Mouse (Mus musculus) MEL (cell line): ENCODE measurements around the gene Sp8. TPM values are rescaled to one million over a fixed set of nuclear protein-coding genes. Genes with fewer than 3 reads are reported as not detected.

Experiments used
- DNase-seq: peaks from one replicate; pipeline ENCODE4 v3.0.0; 2011; ENCODE audit warnings: low read depth, low spot score
- H3K27ac ChIP-seq: 2 replicates; pipeline ENCODE4 v1.5.1; 2012; ENCODE audit warnings: low read depth, mild to moderate bottlenecking, control low read depth, low read length, moderate library complexity; ENCODE audit not compliant: control insufficient read depth
- H3K27me3 ChIP-seq, 2 experiments: fragments of 150-350 bp in 1 of 2; sonication (generic) in 1 of 2; 2 replicates each; pipeline ENCODE4 v1.6.1; 2012; ENCODE audit warnings: low read length in 2 of 2, mild to moderate bottlenecking in 2 of 2, improper control_type of control experiment in 1 of 2, moderate library complexity in 1 of 2; ENCODE audit not compliant: insufficient read depth in 2 of 2, control insufficient read depth in 1 of 2
- H3K36me3 ChIP-seq, 2 experiments: 2 replicates each; pipeline ENCODE4 v1.6.1; 2012 to 2014; ENCODE audit warnings: low read length in 2 of 2, improper control_type of control experiment in 1 of 2, inconsistent platforms in 1 of 2, mild to moderate bottlenecking in 1 of 2; ENCODE audit not compliant: insufficient read depth in 2 of 2, control insufficient read depth in 1 of 2
- H3K4me1 ChIP-seq, 2 experiments: fragments of 150-350 bp in 1 of 2; sonication (generic) in 1 of 2; 2 replicates each; pipeline ENCODE4 v1.6.1; 2012; ENCODE audit warnings: low read length in 2 of 2, improper control_type of control experiment in 1 of 2, mild to moderate bottlenecking in 1 of 2; ENCODE audit not compliant: insufficient read depth in 2 of 2, control insufficient read depth in 1 of 2
- H3K4me3 ChIP-seq, 2 experiments: fragments of 150-350 bp in 1 of 2; sonication (generic) in 1 of 2; 2 replicates each; pipeline ENCODE4 v1.5.1; 2012; ENCODE audit warnings: low read depth in 2 of 2, low read length in 2 of 2, mild to moderate bottlenecking in 2 of 2, moderate library complexity in 2 of 2, control low read depth in 1 of 2, improper control_type of control experiment in 1 of 2; ENCODE audit not compliant: control insufficient read depth in 1 of 2, insufficient read depth in 1 of 2
- H3K79me2 ChIP-seq: 2 replicates; pipeline ENCODE4 v1.6.1; 2012; ENCODE audit warnings: mild to moderate bottlenecking, low read length, moderate library complexity; ENCODE audit not compliant: control insufficient read depth, poor library complexity, insufficient read depth
- H3K9ac ChIP-seq: 2 replicates; pipeline ENCODE4 v1.6.1; 2012; ENCODE audit warnings: low read depth, mild to moderate bottlenecking, control low read depth, low read length, moderate library complexity; ENCODE audit not compliant: control insufficient read depth, poor library complexity, severe bottlenecking
- H3K9me3 ChIP-seq: fragments of 150-350 bp; sonication (generic); replicated peaks from 2 replicates; pipeline ENCODE4 v1.6.1; 2012; ENCODE audit warnings: mild to moderate bottlenecking, low read length, improper control_type of control experiment, moderate library complexity; ENCODE audit not compliant: insufficient read depth
- CHD1 ChIP-seq: IDR thresholded peaks from 2 replicates; pipeline ENCODE4 v1.6.1; 2012; ENCODE audit warnings: low read depth, mild to moderate bottlenecking, inconsistent platforms, low read length, improper control_type of control experiment
- E2F4 ChIP-seq: IDR thresholded peaks from 2 replicates; pipeline ENCODE4 v1.6.1; 2011; ENCODE audit warnings: low read depth, low read length, improper control_type of control experiment, borderline replicate concordance
- ETS1 ChIP-seq: IDR thresholded peaks from 2 replicates; pipeline ENCODE4 v1.6.1; 2012; ENCODE audit warnings: low read depth, mild to moderate bottlenecking, inconsistent platforms, low read length, improper control_type of control experiment, moderate library complexity
- GABPA ChIP-seq: IDR thresholded peaks from 2 replicates; pipeline ENCODE4 v1.6.1; 2012; ENCODE audit warnings: low read depth, mild to moderate bottlenecking, inconsistent platforms, low read length, improper control_type of control experiment, moderate library complexity
- HCFC1 ChIP-seq: IDR thresholded peaks from 2 replicates; pipeline ENCODE4 v1.6.1; 2012; ENCODE audit warnings: low read depth, mild to moderate bottlenecking, inconsistent platforms, low read length, improper control_type of control experiment, moderate library complexity
- MEF2A ChIP-seq: IDR thresholded peaks from 2 replicates; pipeline ENCODE4 v1.6.1; 2014; ENCODE audit warnings: low read depth, mild to moderate bottlenecking, inconsistent platforms, low read length, improper control_type of control experiment; ENCODE audit not compliant: poor library complexity, insufficient replicate concordance, severe bottlenecking; ENCODE audit errors: extremely low read depth
- MXI1 ChIP-seq: IDR thresholded peaks from 2 replicates; pipeline ENCODE4 v1.6.1; 2011; ENCODE audit warnings: mild to moderate bottlenecking, low read depth, low read length, improper control_type of control experiment
- MYB ChIP-seq: IDR thresholded peaks from 2 replicates; pipeline ENCODE4 v1.6.1; 2011; ENCODE audit warnings: mild to moderate bottlenecking, low read depth, low read length, improper control_type of control experiment
- MYC ChIP-seq: IDR thresholded peaks from 2 replicates; pipeline ENCODE4 v1.6.1; 2011; ENCODE audit warnings: low read depth, mild to moderate bottlenecking, low read length, improper control_type of control experiment, moderate library complexity
- NRF1 ChIP-seq: IDR thresholded peaks from 2 replicates; pipeline ENCODE4 v1.6.1; 2014; ENCODE audit warnings: low read depth, mild to moderate bottlenecking, inconsistent platforms, low read length, improper control_type of control experiment, moderate library complexity; ENCODE audit not compliant: poor library complexity, insufficient read depth, severe bottlenecking
- POLR2AphosphoS5 ChIP-seq: IDR thresholded peaks from 2 replicates; pipeline ENCODE4 v1.6.1; 2012; ENCODE audit warnings: low read depth, borderline replicate concordance, mild to moderate bottlenecking, inconsistent platforms, low read length, moderate library complexity, mixed read lengths
- RCOR1 ChIP-seq: IDR thresholded peaks from 2 replicates; pipeline ENCODE4 v1.6.1; 2012; ENCODE audit warnings: low read depth, mild to moderate bottlenecking, inconsistent platforms, low read length, improper control_type of control experiment
- SIN3A ChIP-seq: IDR thresholded peaks from 2 replicates; pipeline ENCODE4 v1.6.1; 2012; ENCODE audit warnings: low read length, improper control_type of control experiment, inconsistent platforms
- TCF12 ChIP-seq: IDR thresholded peaks from 2 replicates; pipeline ENCODE4 v1.6.1; 2014; ENCODE audit warnings: low read depth, mild to moderate bottlenecking, inconsistent platforms, low read length, improper control_type of control experiment, moderate library complexity
- ZC3H11A ChIP-seq: IDR thresholded peaks from 2 replicates; pipeline ENCODE4 v1.6.1; 2012; ENCODE audit warnings: low read depth, mild to moderate bottlenecking, inconsistent platforms, low read length, improper control_type of control experiment
- ZKSCAN1 ChIP-seq: IDR thresholded peaks from 2 replicates; pipeline ENCODE4 v1.6.1; 2012; ENCODE audit warnings: low read depth, mild to moderate bottlenecking, inconsistent platforms, low read length, improper control_type of control experiment, moderate library complexity
- ZMIZ1 ChIP-seq: IDR thresholded peaks from 2 replicates; pipeline ENCODE4 v1.6.1; 2012; ENCODE audit warnings: low read depth, mild to moderate bottlenecking, inconsistent platforms, low read length, improper control_type of control experiment, moderate library complexity
- polyA plus RNA-seq, 2 experiments: library from polyadenylated mRNA; stranded (reverse) in 1 of 2; unstranded in 1 of 2; fragments of >175 nt in 1 of 2; fragments of >200 nt in 1 of 2; gene quantifications; 2 replicates each; pipeline versions ENCODE4 v1.2.1 to v1.2.4; 2012; ENCODE audit warnings: low replicate concordance in 2 of 2, low read depth in 1 of 2; ENCODE audit not compliant: insufficient read length in 2 of 2, insufficient read depth in 1 of 2, missing spikeins in 1 of 2
- total RNA-seq: library from RNA; depleted of rRNA; stranded (reverse); fragments of 300-350 nt; gene quantifications from 2 replicates; pipeline ENCODE4 v1.2.3, GENCODE M21; 2012

Gene Sp8
- total and polyA plus RNA-seq, 3 experiments = not detected

DNA sequence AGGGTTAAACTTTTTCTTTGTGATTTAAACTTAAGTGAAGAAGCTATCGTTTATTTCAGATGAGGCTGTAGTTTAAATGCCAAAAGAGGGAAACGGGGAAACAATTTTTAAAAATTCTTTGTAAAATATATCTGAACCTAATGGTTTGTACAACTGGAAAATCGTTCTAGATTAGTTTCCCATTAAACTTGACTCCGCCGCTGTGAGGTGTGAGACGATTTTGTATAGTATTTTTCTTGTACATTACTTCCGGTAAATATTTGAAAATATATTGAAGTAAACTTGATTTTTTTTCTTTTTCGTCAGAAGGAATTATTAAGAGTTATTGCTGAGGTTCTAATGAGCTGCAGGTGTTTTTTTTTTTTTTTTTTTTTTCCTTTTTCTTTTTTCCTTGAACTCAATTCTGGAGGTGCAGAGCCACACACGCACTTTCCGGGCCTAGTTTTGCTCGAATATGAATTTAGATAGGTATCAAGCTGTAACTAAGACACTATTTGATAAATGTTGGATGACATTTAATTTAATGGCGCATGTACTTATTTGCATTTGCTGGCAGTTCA lies 4.8 kb downstream of the Sp8 start:
- Histone ChIP-seq H3K27me3 (no peaks in the 10 kb centered on the region), H3K9me3 (no peaks in the 10 kb centered on the region), H3K36me3 (no peaks in the 10 kb centered on the region), H3K4me1 (no peaks in the 10 kb centered on the region), H3K9ac (no peak overlapping the region), H3K79me2 (no peaks in the 10 kb centered on the region), H3K4me3 (no peak overlapping the region), H3K27ac (no peak overlapping the region)
- no peak for DNase-seq
- TF ChIP-seq POLR2AphosphoS5 (no peak), ETS1 (no peak), CHD1 (no peak), MEF2A (no peak), HCFC1 (no peak)

DNA sequence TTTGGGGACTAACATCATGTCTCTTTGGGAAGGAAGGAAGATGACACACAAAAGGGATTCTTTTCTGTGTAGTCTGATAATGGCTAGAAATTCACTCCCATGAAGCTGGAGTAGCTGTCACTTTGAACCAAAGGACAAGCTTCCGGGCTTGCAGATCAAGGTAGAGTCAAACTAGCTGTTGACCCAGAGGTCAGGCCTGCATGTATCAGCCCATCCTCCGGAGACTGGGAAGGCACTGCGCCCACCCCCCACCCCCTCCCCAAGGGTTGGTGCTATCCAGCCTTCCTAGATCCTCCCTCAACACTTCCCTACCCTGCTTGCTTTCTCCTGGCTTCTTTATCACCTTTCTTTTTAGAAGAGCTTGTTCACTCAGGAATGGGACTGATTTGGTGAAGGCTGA lies 7.2 kb downstream of the Sp8 start:
- TF ChIP-seq SIN3A = no peak
- TF ChIP-seq TCF12 = no peak
- no peak for TF ChIP-seq MYC
- TF ChIP-seq POLR2AphosphoS5 = no peak
- no peak for TF ChIP-seq MXI1
- TF ChIP-seq E2F4 = no peak
- TF ChIP-seq ZC3H11A = no peak
- TF ChIP-seq MYB = no peak
- TF ChIP-seq NRF1 = no peak
- TF ChIP-seq ZMIZ1 = no peak
- TF ChIP-seq ZKSCAN1 = no peak
- TF ChIP-seq RCOR1 = no peak
- no peak for TF ChIP-seq GABPA
- no peak for TF ChIP-seq ETS1
- no peak for DNase-seq
- no peaks in the 10 kb centered on the region for H3K27me3 ChIP-seq
- H3K9me3 ChIP-seq = no peaks in the 10 kb centered on the region
- H3K36me3 ChIP-seq = no peaks in the 10 kb centered on the region
- no peaks in the 10 kb centered on the region for H3K4me1 ChIP-seq
- H3K4me3 ChIP-seq = no peak overlapping the region
- H3K27ac ChIP-seq = no peak overlapping the region
- H3K79me2 ChIP-seq = no peaks in the 10 kb centered on the region
- H3K9ac ChIP-seq = no peak overlapping the region
